Mouse (Mus musculus) C2C12 (cell line): Measurements from ENCODE around the gene Rab6a.

ENCODE experiments used
- CEBPB ChIP-seq: IDR thresholded peaks from one replicate; pipeline ENCODE4 v1.6.1; 2011; ENCODE audit warnings: low read depth, mild to moderate bottlenecking, control low read depth, moderate library complexity
- CTCF ChIP-seq: IDR thresholded peaks from one replicate; pipeline ENCODE4 v1.5.1; 2011; ENCODE audit not compliant: control insufficient read depth, insufficient read depth, insufficient read length
- MAX ChIP-seq: IDR thresholded peaks from one replicate; pipeline ENCODE4 v1.6.1; 2011; ENCODE audit warnings: mild to moderate bottlenecking, control low read depth
- MYOD1 ChIP-seq: IDR thresholded peaks from one replicate; pipeline ENCODE4 v1.6.1; 2011; ENCODE audit warnings: low read depth; ENCODE audit not compliant: control insufficient read depth, insufficient read length
- USF1 ChIP-seq: IDR thresholded peaks from one replicate; pipeline ENCODE4 v1.6.1; 2011; ENCODE audit warnings: low read depth, mild to moderate bottlenecking, control low read depth, moderate library complexity

DNA sequence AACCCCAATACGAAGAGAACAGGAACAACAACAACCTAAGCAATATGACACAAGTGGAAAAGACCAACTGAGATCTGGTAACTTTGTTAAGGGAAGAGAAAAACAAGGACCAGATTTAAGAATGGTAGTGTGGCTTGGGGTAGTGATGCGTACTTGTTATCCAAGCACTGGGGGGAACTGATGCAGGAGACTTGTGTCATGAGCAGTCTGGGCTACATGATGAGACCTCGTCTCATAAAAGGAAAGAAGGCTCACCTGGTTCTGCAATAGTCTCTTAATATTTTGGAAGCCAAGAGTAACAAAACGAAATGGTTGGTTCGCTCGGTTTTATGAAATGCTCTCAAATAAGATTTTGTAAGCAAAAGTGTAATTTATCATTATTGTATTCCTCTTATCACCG, 25.0 kb upstream of the Rab6a start:
- TF ChIP-seq MYOD1: no peak
- TF ChIP-seq CTCF: no peak
- TF ChIP-seq MAX: no peak
- TF ChIP-seq CEBPB: no peak
- no peak for TF ChIP-seq USF1
